ENCODE assay signal across 14 mouse cellular contexts in genomic region chr7:136275651-136276050, GRCm38 (mm10).
"Had no signal": no experiment of that assay in that cellular context is flagged by ENCODE, and none has a peak within 500 bp of the region (broad histone marks: within the 10 kb centered on the region; RNA-seq: fewer than 3 reads in every experiment).

No protein-coding gene starts in this region.

- H3K4me1 ChIP-seq: liver, embryonic 15.5 days; midbrain, embryonic 12.5 days; neural tube, embryonic 13.5 days had no signal

- DNase-seq: kidney, postnatal 25 days; lung, embryonic 14.5 days; lung, postnatal 10 days; lung, postnatal 4 days; right cerebral cortex, adult 18-20 months; right cerebral cortex, postnatal 25 days; thymus, postnatal 4 days had no signal

- H3K36me3 ChIP-seq: limb, embryonic 10.5 days; liver, embryonic 15.5 days; midbrain, embryonic 12.5 days; neural tube, embryonic 13.5 days had no signal

- H3K9me3 ChIP-seq: limb, embryonic 10.5 days; liver, embryonic 15.5 days; midbrain, embryonic 12.5 days; neural tube, embryonic 13.5 days had no signal

- H3K4me3 ChIP-seq: left cerebral cortex, adult 2 months; limb, embryonic 10.5 days; liver, embryonic 15.5 days; midbrain, embryonic 12.5 days; neural tube, embryonic 13.5 days had no signal

- H3K27ac ChIP-seq: left cerebral cortex, adult 2 months; limb, embryonic 10.5 days; liver, embryonic 15.5 days; midbrain, embryonic 12.5 days; neural tube, embryonic 13.5 days; stomach, postnatal 0 days had no signal

- H3K4me2 ChIP-seq: liver, embryonic 11.5 days; liver, embryonic 15.5 days; lung, embryonic 14.5 days; midbrain, embryonic 12.5 days; neural tube, embryonic 13.5 days had no signal

- H3K27me3 ChIP-seq: liver, embryonic 15.5 days; neural tube, embryonic 13.5 days had no signal

- H3K9ac ChIP-seq: liver, embryonic 15.5 days; lung, embryonic 14.5 days; midbrain, embryonic 12.5 days; neural tube, embryonic 13.5 days had no signal
